Comparison of ENCODE assay signal across 7 mouse cellular contexts in the genomic region with DNA sequence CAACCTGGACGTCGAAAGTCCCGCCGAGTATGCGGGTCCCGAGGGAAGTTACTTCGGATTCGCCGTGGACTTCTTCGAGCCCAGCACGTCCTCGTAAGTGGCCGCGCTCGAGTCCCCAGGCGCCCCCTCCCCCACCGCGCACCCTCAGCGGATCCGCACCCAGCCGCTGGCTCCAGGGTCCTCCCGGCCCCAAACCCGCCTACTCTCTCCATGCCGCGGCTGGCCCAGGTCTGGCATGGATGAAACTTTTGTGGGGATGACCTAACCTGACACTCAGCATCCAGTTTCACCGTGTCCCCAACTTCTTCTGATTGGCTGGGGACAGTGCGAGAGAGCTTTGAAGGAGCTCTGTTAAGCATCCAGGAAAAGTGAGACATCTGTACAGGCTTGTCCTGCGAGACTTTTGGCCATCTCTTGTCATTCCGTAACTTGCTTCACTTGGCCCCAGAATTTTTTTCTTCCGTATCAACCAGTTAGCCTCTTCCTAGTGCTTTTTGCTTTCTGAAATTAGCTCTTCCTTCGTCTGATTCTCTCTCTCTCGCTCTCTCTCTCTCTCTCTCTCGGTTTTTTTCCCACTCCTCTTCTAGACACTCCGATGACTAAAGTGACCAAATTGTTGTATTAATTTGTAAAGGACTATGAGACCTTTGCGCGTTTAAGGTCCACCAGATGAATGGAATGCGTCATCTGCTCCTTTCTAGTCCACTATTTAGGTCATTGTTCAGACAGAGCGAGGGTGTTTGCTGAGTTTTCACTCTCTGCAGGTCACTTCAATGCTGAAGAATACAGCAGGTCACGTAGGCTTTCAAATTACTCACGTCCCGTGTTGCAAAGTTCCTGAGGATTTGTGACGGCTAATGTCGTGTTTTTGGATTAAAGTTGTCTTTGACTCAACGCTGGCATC. TPM values are rescaled to one million over a fixed set of nuclear protein-coding genes. Genes with fewer than 3 reads are reported as not detected.
DNase-seq lines count a peak whose midpoint lies in the region; ATAC-seq and TF ChIP-seq lines count a peak whose summit lies in the region.

No protein-coding gene starts in this region.

- H3K4me1 ChIP-seq in G1E (ENCODE audit: insufficient read depth, low read depth, low read length) = peaks cover 37% of the 10 kb centered on the region
- H3K4me1 ChIP-seq in bone marrow macrophage, adult 2 months (ENCODE audit: control insufficient read depth, insufficient read depth, low read length) = peaks cover 40% of the 10 kb centered on the region
- H3K4me1 ChIP-seq in forebrain, embryonic 16.5 days (replicated peaks; ENCODE audit: control insufficient read depth, insufficient read depth, low read length) = peaks cover 15% of the 10 kb centered on the region

- WGBS in forebrain, embryonic 16.5 days = 2% methylated on average over 44 of the region's 44 CpGs

- no peak for TF ChIP-seq CTCF in G1E (IDR thresholded peaks at IDR 0.05; ENCODE audit: low read depth, low read length)
- no peak for TF ChIP-seq CTCF in bone marrow macrophage, adult 2 months (IDR thresholded peaks at IDR 0.05; ENCODE audit: low read depth, low read length)

- peak; percentile 48 for DNase-seq in G1E (ENCODE audit: low spot score)
- DNase-seq in left cerebral cortex, postnatal 25 days (ENCODE audit: low spot score in 2 of 2) = peak; percentile 54 to 62
- peak; percentile 69 for DNase-seq in right cerebral cortex, postnatal 25 days

- TF ChIP-seq POLR2A in bone marrow macrophage, adult 2 months (IDR thresholded peaks at IDR 0.05; ENCODE audit: borderline replicate concordance, low read depth, low read length) = no peak

- peaks cover 19% of the 10 kb centered on the region for H3K36me3 ChIP-seq in G1E (replicated peaks)
- H3K36me3 ChIP-seq in forebrain, embryonic 16.5 days (ENCODE audit: control insufficient read depth, insufficient read depth) = no peaks in the 10 kb centered on the region

- intact Hi-C loops in left cerebral cortex, postnatal 25 days (cut with DNase I) = loop anchor here (1.0 to 2.0 kb wide), 4 partner anchors 17 to 80 kb away; partner anchors contain the start of gene Zc3h15

- no peaks in the 10 kb centered on the region for H3K27me3 ChIP-seq in G1E (ENCODE audit: insufficient read depth, low read length)
- no peaks in the 10 kb centered on the region; the same call in none of the 2 replicates for H3K27me3 ChIP-seq in forebrain, embryonic 16.5 days (replicated peaks; ENCODE audit: control insufficient read depth, insufficient read depth, low read length)

- ATAC-seq in G1E (ENCODE audit: extremely low read depth, insufficient number of reproducible peaks, low FRiP score, poor library complexity, severe bottlenecking) = peak; percentile 6; the same call in 1 of the 2 replicates
- peak; percentile 62 for ATAC-seq in forebrain, embryonic 16.5 days
- peak; percentile 19 to 34; a peak in 3 of 4 replicates for ATAC-seq in hematopoietic stem cell, adult 5-6 weeks (replicated peaks in 1 of 2; ENCODE audit: insufficient read depth in 1 of 2, low FRiP score in 2 of 2, low TSS enrichment in 1 of 2, low read depth in 1 of 2, poor library complexity in 2 of 2, severe bottlenecking in 2 of 2)
- peak; percentile 37 for ATAC-seq in megakaryocyte progenitor cell, adult 5-6 weeks (replicated peaks; ENCODE audit: poor library complexity)

- peak overlapping the region; percentile 70 for H3K9ac ChIP-seq in forebrain, embryonic 16.5 days (replicated peaks; ENCODE audit: low read depth, low read length)

- peak overlapping the region; percentile 94 for H3K4me2 ChIP-seq in forebrain, embryonic 16.5 days (ENCODE audit: low read length)

- no peaks in the 10 kb centered on the region for H3K9me3 ChIP-seq in G1E (replicated peaks)
- H3K9me3 ChIP-seq in forebrain, embryonic 16.5 days (ENCODE audit: control insufficient read depth, low read length) = no peaks in the 10 kb centered on the region

- peak overlapping the region; percentile 84 for H3K27ac ChIP-seq in bone marrow macrophage, adult 2 months (ENCODE audit: insufficient read depth, low read depth, low read length)
- H3K27ac ChIP-seq in forebrain, embryonic 16.5 days (ENCODE audit: low read length) = peak overlapping the region; percentile 76

- H3K4me3 ChIP-seq in G1E (ENCODE audit: low read depth, low read length) = peak overlapping the region; percentile 89
- H3K4me3 ChIP-seq in bone marrow macrophage, adult 2 months (ENCODE audit: insufficient read depth, low read length) = peak overlapping the region; percentile 87
- H3K4me3 ChIP-seq in forebrain, embryonic 16.5 days (replicated peaks; ENCODE audit: low read length) = peak overlapping the region; percentile 52

RNA-seq across cellular contexts. Expression of gene Itgav, which starts 0.9 kb away (rescaled TPM):
- total RNA-seq in G1E (2014; fragmentation: Nextera tagmentation) = 26.0 and 27.8 TPM in 2 replicates
- 17.5 and 18.0 TPM in 2 replicates for total RNA-seq in G1E (2017)
- 19.8 and 24.1 TPM in 2 replicates for polyA plus RNA-seq in G1E (2012)
- 93.4 and 93.5 TPM in 2 replicates for polyA plus RNA-seq in bone marrow macrophage, adult 2 months (2012; ENCODE audit: insufficient read depth, insufficient read length, missing spikeins)
- polyA plus RNA-seq in forebrain, embryonic 16.5 days (2015; fragmentation: Nextera tagmentation; extraction: Ambion mirVana) = 18.8 and 20.8 TPM in 2 replicates
- 20.8 and 28.8 TPM in 2 replicates for total RNA-seq in hematopoietic stem cell, adult 5-6 weeks (2017)
- 100 to 1,000 TPM; 116 to 131 TPM for total RNA-seq in left cerebral cortex, postnatal 25 days (2021)
- total RNA-seq in megakaryocyte progenitor cell, adult 5-6 weeks (2015) = 23.4 and 30.9 TPM in 2 replicates
- 9.5 and 20.9 TPM in 2 replicates for total RNA-seq in megakaryocyte progenitor cell, adult 5-6 weeks (2017)

Comparison
In these comparisons a context has a peak if more than half of its experiments do, and no peak if none do; other contexts are left out.
1. Peak in every context shown above with its lines: DNase-seq, ATAC-seq, H3K4me3 ChIP-seq and H3K27ac ChIP-seq.
2. ATAC-seq: peak in every context shown above with its lines; median percentile 62 in forebrain, embryonic 16.5 days; 37 in megakaryocyte progenitor cell, adult 5-6 weeks; 26 in hematopoietic stem cell, adult 5-6 weeks; 6 in G1E.